Mouse (Mus musculus): ENCODE measurements around the gene Ptges. TPM values are rescaled to one million over a fixed set of nuclear protein-coding genes. Genes with fewer than 3 reads are reported as not detected.

Ptges gene
- polyA plus RNA-seq, 1 experiment from 2014 or later: 0.25 TPM

- H3K4me3 ChIP-seq: no peak overlapping the region
- H3K36me3 ChIP-seq: no peaks in the 10 kb centered on the region
- H3K27ac ChIP-seq: 0 out of 2 replicates have a peak overlapping the region, but pooled peaks have one; percentile 30
- 26% methylated on average over 6 of the region's 6 CpGs for WGBS (ENCODE audit: insufficient replicate concordance)
- H3K4me2 ChIP-seq: no peak overlapping the region
- peak; percentile 58 for ATAC-seq
- no peaks in the 10 kb centered on the region for H3K9me3 ChIP-seq (replicated peaks)
- peaks cover 15% of the 10 kb centered on the region for H3K27me3 ChIP-seq (replicated peaks)
- peaks cover 7% of the 10 kb centered on the region for H3K4me1 ChIP-seq
- H3K9ac ChIP-seq: no peak overlapping the region
Observed at GRCm38 (mm10) chr2:30893399-30893798, 36.3 kb downstream of the Ptges start.

GRCm38 (mm10) chr2:30891002-30891401, 38.7 kb downstream of the Ptges start:
- Histone ChIP-seq H3K36me3 (no peaks in the 10 kb centered on the region), H3K4me3 (no peak overlapping the region), H3K27me3 (replicated peaks) (peaks cover 31% of the 10 kb centered on the region), H3K9me3 (replicated peaks) (no peaks in the 10 kb centered on the region), H3K4me2 (no peak overlapping the region), H3K4me1 (no peaks in the 10 kb centered on the region), H3K27ac (no peak overlapping the region), H3K9ac (no peak overlapping the region)
- 14% methylated on average over 3 of the region's 3 CpGs for WGBS (ENCODE audit: insufficient replicate concordance)
- no peak for ATAC-seq

GRCm38 (mm10) chr2:30885453-30886163, 44.1 kb downstream of the Ptges start:
- Histone ChIP-seq H3K4me1 (no peaks in the 10 kb centered on the region), H3K9me3 (replicated peaks) (no peaks in the 10 kb centered on the region), H3K27me3 (replicated peaks) (peaks cover 28% of the 10 kb centered on the region), H3K4me3 (no peak overlapping the region), H3K36me3 (no peaks in the 10 kb centered on the region), H3K4me2 (no peak overlapping the region), H3K27ac (no peak overlapping the region), H3K9ac (no peak overlapping the region)
- WGBS (ENCODE audit: insufficient replicate concordance): 51% methylated on average over 9 of the region's 9 CpGs
- ATAC-seq: no peak

GRCm38 (mm10) chr2:30884852-30885373, 44.8 kb downstream of the Ptges start:
- H3K4me1 ChIP-seq: no peaks in the 10 kb centered on the region
- peaks cover 24% of the 10 kb centered on the region; the same call in 1 of the 2 replicates for H3K27me3 ChIP-seq (replicated peaks)
- ATAC-seq: no peak
- H3K9ac ChIP-seq: no peak overlapping the region
- no peaks in the 10 kb centered on the region for H3K9me3 ChIP-seq (replicated peaks)
- no peaks in the 10 kb centered on the region for H3K36me3 ChIP-seq
- H3K27ac ChIP-seq: no peak overlapping the region
- no peak overlapping the region for H3K4me2 ChIP-seq
- WGBS (ENCODE audit: insufficient replicate concordance): 80% methylated on average over 4 of the region's 4 CpGs
- no peak overlapping the region for H3K4me3 ChIP-seq

- no peak overlapping the region for H3K27ac ChIP-seq
- no peaks in the 10 kb centered on the region for H3K4me1 ChIP-seq
- no peaks in the 10 kb centered on the region for H3K9me3 ChIP-seq (replicated peaks)
- H3K9ac ChIP-seq: no peak overlapping the region
- H3K36me3 ChIP-seq: no peaks in the 10 kb centered on the region
- H3K4me2 ChIP-seq: no peak overlapping the region
- no peak for ATAC-seq
- WGBS (ENCODE audit: insufficient replicate concordance): 67% methylated on average over 7 of the region's 7 CpGs
- H3K4me3 ChIP-seq: no peak overlapping the region
- peaks cover 12% of the 10 kb centered on the region; the same call in 1 of the 2 replicates for H3K27me3 ChIP-seq (replicated peaks)
Observed at GRCm38 (mm10) chr2:30881215-30881614, 48.4 kb downstream of the Ptges start.

GRCm38 (mm10) chr2:30879481-30879880, 50.2 kb downstream of the Ptges start:
- Histone ChIP-seq H3K4me1 (no peaks in the 10 kb centered on the region), H3K27me3 (replicated peaks) (peaks cover 17% of the 10 kb centered on the region; the same call in 1 of the 2 replicates), H3K9ac (no peak overlapping the region), H3K9me3 (replicated peaks) (no peaks in the 10 kb centered on the region), H3K4me3 (no peak overlapping the region), H3K36me3 (no peaks in the 10 kb centered on the region), H3K4me2 (no peak overlapping the region), H3K27ac (no peak overlapping the region)
- ATAC-seq: no peak
- 77% methylated on average over 15 of the region's 15 CpGs for WGBS (ENCODE audit: insufficient replicate concordance)

GRCm38 (mm10) chr2:30875621-30876432, 53.8 kb downstream of the Ptges start:
- H3K9me3 ChIP-seq (replicated peaks): no peaks in the 10 kb centered on the region
- H3K27ac ChIP-seq: no peak overlapping the region
- no peak for ATAC-seq
- peaks cover 30% of the 10 kb centered on the region for H3K27me3 ChIP-seq (replicated peaks)
- 56% methylated on average over 11 of the region's 11 CpGs for WGBS (ENCODE audit: insufficient replicate concordance)
- no peak overlapping the region for H3K4me3 ChIP-seq
- H3K4me1 ChIP-seq: no peaks in the 10 kb centered on the region
- no peaks in the 10 kb centered on the region for H3K36me3 ChIP-seq
- H3K4me2 ChIP-seq: no peak overlapping the region
- no peak overlapping the region for H3K9ac ChIP-seq

- 67% methylated on average over 7 of the region's 7 CpGs for WGBS (ENCODE audit: insufficient replicate concordance)
- H3K9ac ChIP-seq: no peak overlapping the region
- H3K4me3 ChIP-seq: no peak overlapping the region
- H3K27ac ChIP-seq: no peak overlapping the region
- H3K4me1 ChIP-seq: no peaks in the 10 kb centered on the region
- ATAC-seq: no peak
- peaks cover 31% of the 10 kb centered on the region for H3K27me3 ChIP-seq (replicated peaks)
- H3K9me3 ChIP-seq (replicated peaks): no peaks in the 10 kb centered on the region
- no peak overlapping the region for H3K4me2 ChIP-seq
- H3K36me3 ChIP-seq: no peaks in the 10 kb centered on the region
Observed at GRCm38 (mm10) chr2:30875096-30875495, 54.6 kb downstream of the Ptges start.

GRCm38 (mm10) chr2:30874445-30874844, 55.2 kb downstream of the Ptges start:
- no peaks in the 10 kb centered on the region for H3K4me1 ChIP-seq
- H3K9me3 ChIP-seq (replicated peaks): no peaks in the 10 kb centered on the region
- no peak for ATAC-seq
- H3K27ac ChIP-seq: no peak overlapping the region
- H3K36me3 ChIP-seq: no peaks in the 10 kb centered on the region
- H3K27me3 ChIP-seq (replicated peaks): peaks cover 36% of the 10 kb centered on the region
- no peak overlapping the region for H3K9ac ChIP-seq
- WGBS (ENCODE audit: insufficient replicate concordance): 62% methylated on average over 10 of the region's 10 CpGs
- no peak overlapping the region for H3K4me2 ChIP-seq
- H3K4me3 ChIP-seq: no peak overlapping the region

GRCm38 (mm10) chr2:30872669-30873068, 57.0 kb downstream of the Ptges start:
- Histone ChIP-seq H3K4me3 (no peak overlapping the region), H3K9me3 (replicated peaks) (no peaks in the 10 kb centered on the region), H3K27me3 (replicated peaks) (peaks cover 42% of the 10 kb centered on the region), H3K27ac (no peak overlapping the region), H3K4me1 (no peaks in the 10 kb centered on the region), H3K36me3 (no peaks in the 10 kb centered on the region), H3K4me2 (no peak overlapping the region), H3K9ac (no peak overlapping the region)
- no peak for ATAC-seq
- 74% methylated on average over 6 of the region's 6 CpGs for WGBS (ENCODE audit: insufficient replicate concordance)

GRCm38 (mm10) chr2:30870863-30871262, 58.8 kb downstream of the Ptges start:
- H3K4me2 ChIP-seq: no peak overlapping the region
- H3K9ac ChIP-seq: no peak overlapping the region
- no peaks in the 10 kb centered on the region for H3K4me1 ChIP-seq
- no peaks in the 10 kb centered on the region for H3K36me3 ChIP-seq
- peaks cover 56% of the 10 kb centered on the region for H3K27me3 ChIP-seq (replicated peaks)
- no peak for ATAC-seq
- 60% methylated on average over 8 of the region's 8 CpGs for WGBS (ENCODE audit: insufficient replicate concordance)
- no peak overlapping the region for H3K4me3 ChIP-seq
- H3K27ac ChIP-seq: no peak overlapping the region
- H3K9me3 ChIP-seq (replicated peaks): no peaks in the 10 kb centered on the region

- H3K4me1 ChIP-seq: peaks cover 5% of the 10 kb centered on the region; the same call in 1 of the 2 replicates
- H3K27me3 ChIP-seq (replicated peaks): peaks cover 83% of the 10 kb centered on the region
- ATAC-seq: no peak
- 39% methylated on average over 3 of the region's 3 CpGs for WGBS (ENCODE audit: insufficient replicate concordance)
- peak overlapping the region; percentile 47; the same call in 1 of the 2 replicates for H3K4me2 ChIP-seq
- no peaks in the 10 kb centered on the region for H3K36me3 ChIP-seq
- H3K9me3 ChIP-seq (replicated peaks): no peaks in the 10 kb centered on the region
- no peak overlapping the region for H3K27ac ChIP-seq
- no peak overlapping the region for H3K9ac ChIP-seq
- H3K4me3 ChIP-seq: no peak overlapping the region
Observed at GRCm38 (mm10) chr2:30865426-30865825, 64.2 kb downstream of the Ptges start.

All from liver, embryonic 12.5 days (tissue).